Mouse (Mus musculus) effector memory CD4-positive, alpha-beta T cell, adult 5 months (primary cell): Measurements from ENCODE around the gene Tgfb1i1. TPM values are rescaled to one million over a fixed set of nuclear protein-coding genes. Genes with fewer than 3 reads are reported as not detected.

Source experiments
- polyA plus RNA-seq: library from polyadenylated mRNA; unstranded; fragments of 100-300 nt; shearing (Covaris generic); gene quantifications from one replicate; pipeline ENCODE4 v1.2.1, GENCODE M21; 2017

The Tgfb1i1 gene
- polyA plus RNA-seq, result 0.59 TPM

GRCm38 (mm10) chr7:128246496-128247391 is at the start of gene Tgfb1i1:
TSS of gene Tgfb1i1 (plus strand) at chr7:128246812.

GRCm38 (mm10) chr7:128206152-128206551 is 40.5 kb upstream of the Tgfb1i1 start, which contains the start of gene Cox6a2:
TSS of gene Cox6a2 (minus strand) at chr7:128206387.

GRCm38 (mm10) chr7:128236856-128237592 is 9.6 kb upstream of the Tgfb1i1 start, which contains the start of gene Armc5:
TSS of gene Armc5 (plus strand) at chr7:128237342.

GRCm38 (mm10) chr7:128237927-128238778 is 8.5 kb upstream of the Tgfb1i1 start, which contains the start of gene 9130023H24Rik:
TSS of gene 9130023H24Rik (minus strand) at chr7:128238031.

GRCm38 (mm10) chr7:128265411-128265810 is 18.8 kb downstream of the Tgfb1i1 start, which contains the start of gene Slc5a2:
TSS of gene Slc5a2 (plus strand) at chr7:128265657.

GRCm38 (mm10) chr7:128297617-128298480 is 51.2 kb downstream of the Tgfb1i1 start, which contains the start of gene BC017158:
TSS of gene BC017158 (minus strand) at chr7:128298170.

Other genes starting within 250 kb of the Tgfb1i1 start
- not detected for gene Trim72, start 242.9 kb upstream of the Tgfb1i1 start, polyA plus RNA-seq
- gene Itgam, start 184.2 kb upstream of the Tgfb1i1 start, polyA plus RNA-seq, result 0.39 TPM
- not detected for gene Gm49368, start 184.1 kb upstream of the Tgfb1i1 start, polyA plus RNA-seq
- 0.72 TPM for gene Itgax, start 117.3 kb upstream of the Tgfb1i1 start, polyA plus RNA-seq
- gene Itgad, start 92.4 kb upstream of the Tgfb1i1 start, polyA plus RNA-seq, result 0.26 TPM
- not detected for gene Cox6a2, start 40.4 kb upstream of the Tgfb1i1 start, polyA plus RNA-seq
- 17.4 TPM for gene Armc5, start 9.5 kb upstream of the Tgfb1i1 start, polyA plus RNA-seq
- 0.71 TPM for gene 9130023H24Rik, start 8.8 kb upstream of the Tgfb1i1 start, polyA plus RNA-seq
- 0.44 TPM for gene Slc5a2, start 18.8 kb downstream of the Tgfb1i1 start, polyA plus RNA-seq
- gene BC017158, start 51.4 kb downstream of the Tgfb1i1 start, polyA plus RNA-seq, result 23.6 TPM
- 156 TPM for gene Rgs10, start 171.9 kb downstream of the Tgfb1i1 start, polyA plus RNA-seq
- 43.2 TPM for gene Tial1, start 214.9 kb downstream of the Tgfb1i1 start, polyA plus RNA-seq